Mouse (Mus musculus): ENCODE measurements at regions not wholly inside any gene's neighbourhood (a gene's known extent, or its start where the extent isn't known, plus 50 kb on each side); places are given as distances from the start of the nearest gene placed in this dataset.
A peak's percentile ranks its signal among the peaks of the same experiment; 100 is the strongest.

- TF ChIP-seq ZNF384 (IDR thresholded peaks at IDR 0.05; ENCODE audit: low read depth, low read length) (no peak), HCFC1 (IDR thresholded peaks at IDR 0.05; ENCODE audit: borderline replicate concordance, insufficient read depth, low read length) (no peak), CHD2 (IDR thresholded peaks at IDR 0.05; ENCODE audit: low read depth, low read length) (no peak), ZC3H11A (IDR thresholded peaks at IDR 0.05; ENCODE audit: borderline replicate concordance, low read depth, low read length) (peak; percentile 28; the same call in 1 of the 2 replicates), MAFK (IDR thresholded peaks at IDR 0.05; ENCODE audit: insufficient read depth, low read depth, low read length) (no peak)
Observed at GRCm38 (mm10) chr17:75615335-75615734, 63.6 kb upstream of the Fam98a start.
